Mouse (Mus musculus): ENCODE data around the gene Ptpn7. TPM values are rescaled to one million over a fixed set of nuclear protein-coding genes. Genes with fewer than 3 reads are reported as not detected.

The Ptpn7 gene
- total RNA-seq, 1 experiment from 2014 or later: 78.6 TPM

- no peak for ATAC-seq (replicated peaks in 1 of 2; ENCODE audit: insufficient read depth in 1 of 2, low FRiP score in 2 of 2, low TSS enrichment in 1 of 2, low read depth in 1 of 2, poor library complexity in 2 of 2, severe bottlenecking in 2 of 2)
Measured at GRCm38 (mm10) chr1:135124573-135125363, 7.7 kb upstream of the Ptpn7 start.

- ATAC-seq (replicated peaks in 1 of 2; ENCODE audit: insufficient read depth in 1 of 2, low FRiP score in 2 of 2, low TSS enrichment in 1 of 2, low read depth in 1 of 2, poor library complexity in 2 of 2, severe bottlenecking in 2 of 2): no peak
Measured at GRCm38 (mm10) chr1:135125990-135126389, 6.5 kb upstream of the Ptpn7 start.

- ATAC-seq (replicated peaks in 1 of 2; ENCODE audit: insufficient read depth in 1 of 2, low FRiP score in 2 of 2, low TSS enrichment in 1 of 2, low read depth in 1 of 2, poor library complexity in 2 of 2, severe bottlenecking in 2 of 2): no peak
Measured at GRCm38 (mm10) chr1:135126443-135127027, 6.0 kb upstream of the Ptpn7 start.

- ATAC-seq (replicated peaks in 1 of 2; ENCODE audit: insufficient read depth in 1 of 2, low FRiP score in 2 of 2, low TSS enrichment in 1 of 2, low read depth in 1 of 2, poor library complexity in 2 of 2, severe bottlenecking in 2 of 2): no peak
Measured at GRCm38 (mm10) chr1:135128011-135128441, 4.5 kb upstream of the Ptpn7 start.

- ATAC-seq (replicated peaks in 1 of 2; ENCODE audit: insufficient read depth in 1 of 2, low FRiP score in 2 of 2, low TSS enrichment in 1 of 2, low read depth in 1 of 2, poor library complexity in 2 of 2, severe bottlenecking in 2 of 2): no peak
Measured at GRCm38 (mm10) chr1:135128986-135129385, 3.5 kb upstream of the Ptpn7 start.

GRCm38 (mm10) chr1:135129543-135130183, 2.8 kb upstream of the Ptpn7 start:
- no peak for ATAC-seq (replicated peaks in 1 of 2; ENCODE audit: insufficient read depth in 1 of 2, low FRiP score in 2 of 2, low TSS enrichment in 1 of 2, low read depth in 1 of 2, poor library complexity in 2 of 2, severe bottlenecking in 2 of 2)

GRCm38 (mm10) chr1:135130376-135131018, 2.0 kb upstream of the Ptpn7 start:
- ATAC-seq (replicated peaks in 1 of 2; ENCODE audit: insufficient read depth in 1 of 2, low FRiP score in 2 of 2, low TSS enrichment in 1 of 2, low read depth in 1 of 2, poor library complexity in 2 of 2, severe bottlenecking in 2 of 2): no peak

GRCm38 (mm10) chr1:135131034-135131433, 1.5 kb upstream of the Ptpn7 start:
- peak; percentile 49 to 61 for ATAC-seq (replicated peaks in 1 of 2; ENCODE audit: insufficient read depth in 1 of 2, low FRiP score in 2 of 2, low TSS enrichment in 1 of 2, low read depth in 1 of 2, poor library complexity in 2 of 2, severe bottlenecking in 2 of 2)

- no peak for ATAC-seq (replicated peaks in 1 of 2; ENCODE audit: insufficient read depth in 1 of 2, low FRiP score in 2 of 2, low TSS enrichment in 1 of 2, low read depth in 1 of 2, poor library complexity in 2 of 2, severe bottlenecking in 2 of 2)
Measured at GRCm38 (mm10) chr1:135131560-135131959, 940 bp upstream of the Ptpn7 start.

- ATAC-seq (replicated peaks in 1 of 2; ENCODE audit: insufficient read depth in 1 of 2, low FRiP score in 2 of 2, low TSS enrichment in 1 of 2, low read depth in 1 of 2, poor library complexity in 2 of 2, severe bottlenecking in 2 of 2): peak; percentile 21 to 33
Measured at GRCm38 (mm10) chr1:135132893-135133369, 431 bp downstream of the Ptpn7 start.

- ATAC-seq (replicated peaks in 1 of 2; ENCODE audit: insufficient read depth in 1 of 2, low FRiP score in 2 of 2, low TSS enrichment in 1 of 2, low read depth in 1 of 2, poor library complexity in 2 of 2, severe bottlenecking in 2 of 2): no peak
Measured at GRCm38 (mm10) chr1:135133678-135134435, 1.4 kb downstream of the Ptpn7 start.

GRCm38 (mm10) chr1:135135111-135135787, 2.7 kb downstream of the Ptpn7 start:
- no peak for ATAC-seq (replicated peaks in 1 of 2; ENCODE audit: insufficient read depth in 1 of 2, low FRiP score in 2 of 2, low TSS enrichment in 1 of 2, low read depth in 1 of 2, poor library complexity in 2 of 2, severe bottlenecking in 2 of 2)

GRCm38 (mm10) chr1:135136500-135136899, 4.0 kb downstream of the Ptpn7 start:
- peak in 1 of 2 experiments; percentile 27; a peak in 1 of 4 replicates for ATAC-seq (replicated peaks in 1 of 2; ENCODE audit: insufficient read depth in 1 of 2, low FRiP score in 2 of 2, low TSS enrichment in 1 of 2, low read depth in 1 of 2, poor library complexity in 2 of 2, severe bottlenecking in 2 of 2)

- no peak for ATAC-seq (replicated peaks in 1 of 2; ENCODE audit: insufficient read depth in 1 of 2, low FRiP score in 2 of 2, low TSS enrichment in 1 of 2, low read depth in 1 of 2, poor library complexity in 2 of 2, severe bottlenecking in 2 of 2)
Measured at GRCm38 (mm10) chr1:135139906-135140305, 7.4 kb downstream of the Ptpn7 start.

- ATAC-seq (replicated peaks in 1 of 2; ENCODE audit: insufficient read depth in 1 of 2, low FRiP score in 2 of 2, low TSS enrichment in 1 of 2, low read depth in 1 of 2, poor library complexity in 2 of 2, severe bottlenecking in 2 of 2): no peak
Measured at GRCm38 (mm10) chr1:135142452-135142851, 10.0 kb downstream of the Ptpn7 start.

GRCm38 (mm10) chr1:135143940-135144339, 11.4 kb downstream of the Ptpn7 start:
- no peak for ATAC-seq (replicated peaks in 1 of 2; ENCODE audit: insufficient read depth in 1 of 2, low FRiP score in 2 of 2, low TSS enrichment in 1 of 2, low read depth in 1 of 2, poor library complexity in 2 of 2, severe bottlenecking in 2 of 2)
